Mouse (Mus musculus): ENCODE measurements around the gene Slc22a3. TPM values are rescaled to one million over a fixed set of nuclear protein-coding genes. Genes with fewer than 3 reads are reported as not detected.

The Slc22a3 gene
- polyA plus RNA-seq, 1 experiment from 2014 or later: not detected

- Histone ChIP-seq H3K9me3 (no peaks in the 10 kb centered on the region), H3K4me2 (no peak overlapping the region), H3K9ac (no peak overlapping the region), H3K4me3 (replicated peaks) (no peak overlapping the region), H3K27me3 (peaks cover 58% of the 10 kb centered on the region), H3K36me3 (replicated peaks) (no peaks in the 10 kb centered on the region), H3K27ac (no peak overlapping the region), H3K4me1 (no peaks in the 10 kb centered on the region; the same call in 1 of the 2 replicates)
- 80% methylated on average over 6 of the region's 6 CpGs for WGBS
- ATAC-seq (ENCODE audit: low FRiP score): no peak
These were observed 1.8 kb downstream of the Slc22a3 start for GRCm38 (mm10) chr17:12505708-12506107.

- Histone ChIP-seq H3K9me3 (no peaks in the 10 kb centered on the region), H3K4me2 (no peak overlapping the region), H3K27ac (no peak overlapping the region), H3K27me3 (peaks cover 8% of the 10 kb centered on the region), H3K4me1 (no peaks in the 10 kb centered on the region), H3K4me3 (replicated peaks) (no peak overlapping the region), H3K36me3 (replicated peaks) (no peaks in the 10 kb centered on the region), H3K9ac (no peak overlapping the region)
- no peak for ATAC-seq (ENCODE audit: low FRiP score)
- 91% methylated on average over 8 of the region's 8 CpGs for WGBS
These were observed 8.1 kb downstream of the Slc22a3 start for GRCm38 (mm10) chr17:12499426-12499825.

DNA sequence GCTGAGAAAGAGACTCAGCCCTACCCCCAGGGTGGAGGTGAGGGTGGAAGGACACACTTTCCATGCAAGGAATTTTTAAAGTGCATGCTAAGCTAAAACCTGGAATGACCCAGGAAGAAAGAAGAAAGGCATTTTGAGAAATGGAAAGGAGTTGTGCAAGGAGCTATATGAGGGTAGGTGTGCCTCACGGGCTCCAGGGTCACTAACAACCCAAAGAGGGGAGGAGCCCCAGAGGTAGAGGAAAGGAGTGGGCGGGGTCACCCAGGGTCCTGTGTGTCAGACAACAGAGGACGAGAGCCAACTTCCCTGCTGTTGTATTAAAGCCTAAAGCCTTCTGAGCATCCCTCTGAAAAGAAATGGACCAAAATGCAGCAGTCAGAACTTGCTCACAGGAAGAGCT, 11.9 kb downstream of the Slc22a3 start:
- ATAC-seq (ENCODE audit: low FRiP score): no peak
- H3K4me2 ChIP-seq: no peak overlapping the region
- H3K4me1 ChIP-seq: no peaks in the 10 kb centered on the region
- WGBS: 49% methylated on average over 3 of the region's 3 CpGs
- H3K9ac ChIP-seq: no peak overlapping the region
- H3K27me3 ChIP-seq: no peaks in the 10 kb centered on the region
- H3K4me3 ChIP-seq (replicated peaks): no peak overlapping the region
- no peak overlapping the region for H3K27ac ChIP-seq
- H3K9me3 ChIP-seq: no peaks in the 10 kb centered on the region
- H3K36me3 ChIP-seq (replicated peaks): no peaks in the 10 kb centered on the region

DNA sequence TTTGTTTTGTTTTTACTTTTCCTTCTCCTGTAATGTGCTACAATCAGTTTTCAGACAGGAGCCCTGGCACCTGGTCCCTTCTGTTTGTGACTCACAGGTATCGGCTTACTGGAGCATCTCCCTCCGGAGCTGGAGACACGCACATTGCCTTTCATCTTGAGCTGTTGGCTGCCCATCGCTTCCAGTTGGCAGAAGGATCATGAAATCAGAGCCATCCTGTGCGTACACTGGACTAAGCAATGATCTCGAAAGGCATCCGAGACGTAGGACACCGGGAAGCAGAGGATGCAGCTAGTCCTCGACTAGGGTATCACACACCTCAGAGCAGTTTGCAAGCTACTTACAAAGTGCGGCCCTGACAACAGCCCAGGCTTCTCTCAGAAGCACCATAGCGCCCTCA, 15.9 kb downstream of the Slc22a3 start:
- Histone ChIP-seq H3K9ac (no peak overlapping the region), H3K4me2 (no peak overlapping the region), H3K4me3 (replicated peaks) (no peak overlapping the region), H3K9me3 (no peaks in the 10 kb centered on the region), H3K4me1 (no peaks in the 10 kb centered on the region), H3K36me3 (replicated peaks) (no peaks in the 10 kb centered on the region), H3K27me3 (no peaks in the 10 kb centered on the region), H3K27ac (no peak overlapping the region)
- ATAC-seq (ENCODE audit: low FRiP score): no peak
- WGBS: 91% methylated on average over 12 of the region's 12 CpGs

DNA sequence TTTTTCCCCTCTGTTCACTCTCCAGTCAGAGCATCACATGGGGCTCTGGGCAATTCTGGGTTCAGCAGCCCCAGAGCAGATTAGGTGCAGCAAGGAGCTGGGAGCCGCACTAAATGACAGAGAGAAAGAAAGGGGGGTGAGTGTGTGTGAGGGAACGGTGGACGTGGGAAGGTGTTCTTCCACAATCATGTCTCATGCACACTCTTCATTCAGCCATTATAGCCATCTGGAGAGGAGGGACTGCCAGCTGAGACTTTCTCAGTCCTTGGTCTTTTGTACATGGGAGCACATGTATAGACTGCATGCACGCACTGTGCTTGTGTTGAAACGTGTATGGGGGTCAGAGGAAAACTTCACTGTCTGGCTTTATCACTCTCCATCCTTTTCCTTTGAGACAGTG, 17.6 kb downstream of the Slc22a3 start:
- Histone ChIP-seq H3K4me1 (no peaks in the 10 kb centered on the region), H3K27ac (no peak overlapping the region), H3K4me3 (replicated peaks) (no peak overlapping the region), H3K9me3 (no peaks in the 10 kb centered on the region), H3K27me3 (no peaks in the 10 kb centered on the region), H3K36me3 (replicated peaks) (no peaks in the 10 kb centered on the region), H3K9ac (no peak overlapping the region), H3K4me2 (no peak overlapping the region)
- 82% methylated on average over 5 of the region's 5 CpGs for WGBS
- no peak for ATAC-seq (ENCODE audit: low FRiP score)

DNA sequence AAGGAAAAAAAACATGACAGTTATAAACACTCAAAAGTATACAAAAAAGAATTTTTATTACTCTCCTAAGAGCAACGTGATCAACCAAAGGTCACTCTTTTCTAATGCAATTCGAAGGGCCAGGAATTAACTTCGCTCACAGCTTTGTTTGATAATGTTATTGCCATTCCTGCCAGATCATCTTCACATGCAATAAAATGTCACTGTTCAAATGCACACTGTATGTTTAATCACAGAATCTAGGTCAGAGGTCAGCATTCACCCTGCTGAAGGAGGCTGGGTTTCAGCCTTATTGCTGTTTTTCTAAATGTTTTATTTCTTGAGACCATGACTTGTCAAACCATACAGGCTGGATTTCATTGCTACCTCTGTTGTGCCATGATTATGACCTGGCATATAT, 21.8 kb downstream of the Slc22a3 start:
- Histone ChIP-seq H3K9ac (no peak overlapping the region), H3K4me1 (no peaks in the 10 kb centered on the region), H3K4me2 (no peak overlapping the region), H3K27ac (no peak overlapping the region), H3K9me3 (no peaks in the 10 kb centered on the region), H3K4me3 (replicated peaks) (no peak overlapping the region), H3K36me3 (replicated peaks) (no peaks in the 10 kb centered on the region), H3K27me3 (no peaks in the 10 kb centered on the region)
- no peak for ATAC-seq (ENCODE audit: low FRiP score)
- WGBS: 86% methylated on average over 3 of the region's 3 CpGs

DNA sequence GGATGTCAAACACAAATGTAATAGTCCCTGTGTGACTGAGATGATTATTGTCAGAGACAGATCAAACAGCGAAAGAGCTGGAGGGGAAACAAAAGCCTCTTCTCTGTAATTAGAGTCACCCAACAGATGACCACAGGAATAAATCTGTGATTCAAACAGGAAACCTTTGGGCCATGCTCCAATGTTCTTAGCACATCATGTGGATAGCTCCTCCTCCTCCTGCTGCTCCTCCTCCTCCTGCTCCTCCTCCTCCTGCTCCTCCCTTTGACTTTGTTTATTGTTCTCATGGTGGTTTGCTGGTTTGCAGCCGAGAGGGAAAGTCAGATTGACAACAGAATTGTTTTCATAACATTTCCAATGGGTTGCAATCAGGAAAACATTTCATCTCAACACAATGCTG, 28.1 kb downstream of the Slc22a3 start:
- H3K27me3 ChIP-seq: no peaks in the 10 kb centered on the region
- ATAC-seq (ENCODE audit: low FRiP score): no peak
- WGBS: 42% methylated on average over 2 of the region's 2 CpGs
- no peak overlapping the region for H3K27ac ChIP-seq
- H3K9me3 ChIP-seq: no peaks in the 10 kb centered on the region
- no peaks in the 10 kb centered on the region for H3K4me1 ChIP-seq
- H3K4me2 ChIP-seq: no peak overlapping the region
- H3K9ac ChIP-seq: no peak overlapping the region
- H3K4me3 ChIP-seq (replicated peaks): no peak overlapping the region
- H3K36me3 ChIP-seq (replicated peaks): no peaks in the 10 kb centered on the region

DNA sequence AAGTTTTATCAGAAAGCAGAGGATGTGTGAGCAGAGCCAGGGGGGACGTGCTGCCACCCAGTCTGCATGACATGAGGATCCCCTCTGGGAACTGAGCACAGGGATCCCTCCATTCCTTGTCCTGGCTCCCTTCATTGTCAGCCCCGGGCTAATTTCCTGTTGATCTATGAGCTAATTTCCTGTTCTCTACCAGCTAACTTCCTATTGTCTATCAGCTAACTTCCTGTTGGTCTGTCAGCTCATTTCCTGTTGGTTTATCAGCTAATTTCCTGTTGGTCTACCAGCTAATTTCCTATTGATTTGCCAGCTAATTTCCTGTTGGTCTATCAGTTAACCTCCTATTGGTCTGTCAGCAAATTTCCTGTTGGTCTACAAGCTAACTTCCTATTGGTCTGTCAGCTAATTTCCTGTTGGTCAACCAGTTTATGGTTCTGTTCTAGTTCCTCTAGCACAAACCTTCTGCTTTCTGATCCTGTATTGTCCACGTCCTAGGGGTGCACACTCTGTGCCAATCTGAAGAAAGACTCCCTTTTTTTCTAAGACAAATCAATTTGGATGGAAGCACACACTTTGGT, 32.9 kb downstream of the Slc22a3 start:
- H3K9me3 ChIP-seq: no peaks in the 10 kb centered on the region
- H3K27me3 ChIP-seq: no peaks in the 10 kb centered on the region
- H3K4me3 ChIP-seq (replicated peaks): no peak overlapping the region
- H3K27ac ChIP-seq: no peak overlapping the region
- ATAC-seq (ENCODE audit: low FRiP score): no peak
- WGBS: 76% methylated on average over 3 of the region's 3 CpGs
- H3K9ac ChIP-seq: no peak overlapping the region
- no peak overlapping the region for H3K4me2 ChIP-seq
- H3K4me1 ChIP-seq: no peaks in the 10 kb centered on the region
- H3K36me3 ChIP-seq (replicated peaks): no peaks in the 10 kb centered on the region

DNA sequence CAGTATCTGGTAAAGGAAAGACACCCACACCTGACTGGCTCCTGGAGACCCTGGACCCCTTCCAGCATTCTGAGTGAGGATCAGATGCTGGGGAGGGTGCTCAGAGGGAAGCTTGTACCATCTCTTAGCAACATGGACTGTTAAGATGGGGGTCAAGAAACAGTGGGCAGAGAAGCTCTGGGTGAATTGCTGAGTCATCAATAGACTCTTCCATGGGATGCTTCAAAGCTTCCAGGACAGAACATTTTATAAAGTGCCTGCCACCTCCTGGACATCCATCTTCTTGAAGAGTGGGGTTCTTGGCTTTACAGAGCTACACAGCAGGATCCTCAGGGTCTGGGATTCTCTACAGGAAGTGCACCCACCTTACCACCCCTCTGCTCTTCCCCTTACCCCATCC, 35.0 kb downstream of the Slc22a3 start:
- no peak for ATAC-seq (ENCODE audit: low FRiP score)
- no peak overlapping the region for H3K9ac ChIP-seq
- H3K4me1 ChIP-seq: no peaks in the 10 kb centered on the region
- no peaks in the 10 kb centered on the region for H3K27me3 ChIP-seq
- no peak overlapping the region for H3K27ac ChIP-seq
- H3K36me3 ChIP-seq (replicated peaks): no peaks in the 10 kb centered on the region
- no peak overlapping the region for H3K4me2 ChIP-seq
- no peak overlapping the region for H3K4me3 ChIP-seq (replicated peaks)
- no peaks in the 10 kb centered on the region for H3K9me3 ChIP-seq

DNA sequence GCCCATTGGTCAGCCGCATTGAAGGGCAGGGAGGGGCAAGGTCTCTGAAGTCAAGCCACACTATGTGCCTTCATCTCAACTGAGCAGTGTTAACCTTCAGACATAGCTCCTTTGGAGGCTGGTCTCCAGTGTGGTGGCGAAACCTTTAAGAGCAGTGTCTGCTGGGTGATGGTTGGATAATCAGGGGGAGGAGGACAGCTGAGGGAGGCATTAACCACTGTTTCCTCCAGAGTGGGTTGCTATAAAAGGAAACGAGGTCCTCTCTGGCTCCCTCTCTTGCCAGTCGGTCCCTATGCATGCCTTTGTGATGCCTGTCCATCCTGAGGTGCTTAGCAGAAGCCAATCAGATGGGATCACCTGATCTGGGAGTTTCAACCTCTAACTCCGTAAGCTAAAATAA, 38.8 kb downstream of the Slc22a3 start:
- Histone ChIP-seq H3K4me1 (no peaks in the 10 kb centered on the region), H3K9ac (no peak overlapping the region), H3K4me2 (no peak overlapping the region), H3K36me3 (replicated peaks) (no peaks in the 10 kb centered on the region), H3K27ac (no peak overlapping the region), H3K4me3 (replicated peaks) (no peak overlapping the region), H3K9me3 (no peaks in the 10 kb centered on the region), H3K27me3 (no peaks in the 10 kb centered on the region)
- no peak for ATAC-seq (ENCODE audit: low FRiP score)
- 78% methylated on average over 5 of the region's 5 CpGs for WGBS

DNA sequence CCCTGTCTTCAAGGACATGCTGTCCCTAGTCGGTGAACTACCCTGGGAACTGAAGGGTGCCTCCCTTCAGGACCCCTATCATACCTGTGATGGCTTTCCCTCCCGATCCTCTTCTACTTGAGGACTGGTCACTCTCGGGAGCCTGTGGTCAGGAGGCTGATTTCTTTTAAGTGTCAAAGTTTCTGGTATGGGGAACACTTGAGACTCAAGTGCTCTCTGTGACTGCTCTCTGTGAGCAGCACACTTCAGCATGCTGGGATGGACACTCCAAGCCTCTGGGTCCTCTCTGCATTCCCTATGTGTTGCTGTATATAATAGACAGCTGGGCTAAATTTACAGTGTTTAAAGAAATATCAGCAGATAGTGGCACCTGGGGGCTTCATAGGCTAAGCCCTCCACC, 39.9 kb downstream of the Slc22a3 start:
- no peak overlapping the region for H3K9ac ChIP-seq
- 77% methylated on average over 3 of the region's 3 CpGs for WGBS
- no peak overlapping the region for H3K4me3 ChIP-seq (replicated peaks)
- H3K27ac ChIP-seq: no peak overlapping the region
- no peaks in the 10 kb centered on the region for H3K9me3 ChIP-seq
- ATAC-seq (ENCODE audit: low FRiP score): no peak
- no peaks in the 10 kb centered on the region for H3K4me1 ChIP-seq
- H3K36me3 ChIP-seq (replicated peaks): no peaks in the 10 kb centered on the region
- no peaks in the 10 kb centered on the region for H3K27me3 ChIP-seq
- H3K4me2 ChIP-seq: no peak overlapping the region

GRCm38 (mm10) chr17:12466501-12467000, 41.0 kb downstream of the Slc22a3 start:
- H3K9ac ChIP-seq: no peak overlapping the region

GRCm38 (mm10) chr17:12461168-12461567, 46.3 kb downstream of the Slc22a3 start:
- no peak for ATAC-seq (ENCODE audit: low FRiP score)
- H3K4me2 ChIP-seq: no peak overlapping the region
- no peaks in the 10 kb centered on the region for H3K36me3 ChIP-seq (replicated peaks)
- H3K9ac ChIP-seq: no peak overlapping the region
- peaks cover 4% of the 10 kb centered on the region; the same call in 1 of the 2 replicates for H3K9me3 ChIP-seq
- H3K4me3 ChIP-seq (replicated peaks): no peak overlapping the region
- H3K4me1 ChIP-seq: no peaks in the 10 kb centered on the region
- no peak overlapping the region for H3K27ac ChIP-seq
- no peaks in the 10 kb centered on the region for H3K27me3 ChIP-seq

More at GRCm38 (mm10) chr17:12466501-12467000, 41.0 kb downstream of the Slc22a3 start:
- Histone ChIP-seq H3K27ac (no peak overlapping the region), H3K9me3 (no peaks in the 10 kb centered on the region), H3K4me1 (no peaks in the 10 kb centered on the region), H3K4me2 (no peak overlapping the region), H3K36me3 (replicated peaks) (no peaks in the 10 kb centered on the region), H3K4me3 (replicated peaks) (no peak overlapping the region), H3K27me3 (no peaks in the 10 kb centered on the region)
- no peak for ATAC-seq (ENCODE audit: low FRiP score)
- WGBS: 79% methylated on average over 4 of the region's 4 CpGs

Data from forebrain, embryonic 12.5 days (tissue).